Mouse (Mus musculus): ENCODE measurements around the gene Alg9. TPM values are rescaled to one million over a fixed set of nuclear protein-coding genes. Genes with fewer than 3 reads are reported as not detected.
A peak's percentile ranks its signal among the peaks of the same experiment; 100 is the strongest.

Gene Alg9
- polyA plus RNA-seq (2016; fragmentation: Nextera tagmentation; extraction: Ambion mirVana) = 42.2 and 43.0 TPM in 2 replicates

DNA sequence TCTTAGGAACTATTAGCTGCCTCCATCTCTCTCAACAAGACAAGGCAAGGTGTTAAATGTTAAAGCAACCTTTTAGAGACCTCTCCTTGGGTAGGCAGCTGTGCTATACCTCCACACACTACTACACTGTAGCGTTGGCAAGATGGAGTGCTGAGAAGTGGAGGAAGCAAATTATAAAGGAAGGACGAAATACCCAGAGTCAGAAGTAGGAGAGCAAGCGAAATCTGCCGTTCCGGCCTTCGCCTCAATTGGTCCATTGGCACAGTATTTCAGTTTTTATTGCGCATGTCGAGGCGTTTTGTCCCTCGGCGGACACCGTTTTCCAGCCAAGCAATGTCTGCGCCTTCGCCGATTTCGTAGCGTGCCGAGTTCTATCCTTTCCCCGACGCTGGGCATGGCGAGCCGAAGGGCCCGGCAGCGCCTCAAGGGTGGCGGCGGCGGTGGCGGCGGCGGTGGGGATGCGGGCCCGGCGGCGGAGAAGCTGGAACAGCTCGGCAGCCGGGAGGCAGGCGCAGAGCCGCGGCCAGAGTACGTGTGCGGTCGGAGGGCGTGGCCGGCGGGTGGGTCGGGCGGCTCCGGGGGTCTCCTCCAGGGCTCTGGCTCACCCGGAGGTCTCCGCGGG, at the start of gene Alg9, which contains the start of gene 1110032A03Rik:
Gene Alg9 (plus strand): TSS at position 29 of the 622 bp plus-strand sequence.
Gene 1110032A03Rik (minus strand): TSS at position 530 of the 622 bp plus-strand sequence.
- Histone ChIP-seq H3K9me3 (replicated peaks) (no peaks in the 10 kb centered on the region), H3K27ac (peak within 1 kb of the TSS; percentile 96), H3K4me3 (peak within 1 kb of the TSS; percentile 90), H3K27me3 (ENCODE audit: low read depth, poor library complexity, severe bottlenecking) (no peaks in the 10 kb centered on the region), H3K4me1 (peaks cover 21% of the 10 kb centered on the region), H3K36me3 (peaks cover 47% of the 10 kb centered on the region)
- DNase-seq (ENCODE audit: low spot score) = peak; percentile 94
- under 1% methylated on average over 49 of the region's 51 CpGs for WGBS

- H3K4me1 ChIP-seq = peaks cover 68% of the 10 kb centered on the region
These were observed 48.8 kb upstream of the Alg9 start for GRCm38 (mm10) chr9:50725921-50726590.

GRCm38 (mm10) chr9:50727171-50727924, 47.5 kb upstream of the Alg9 start:
- 2% methylated on average over 30 of the region's 30 CpGs for WGBS
- peak; percentile 69 for DNase-seq (ENCODE audit: low spot score)
- Histone ChIP-seq H3K36me3 (peaks cover 12% of the 10 kb centered on the region), H3K4me1 (peaks cover 56% of the 10 kb centered on the region), H3K9me3 (replicated peaks) (no peaks in the 10 kb centered on the region), H3K4me3 (peak overlapping the region; percentile 77), H3K27ac (peak overlapping the region; percentile 96), H3K27me3 (ENCODE audit: low read depth, poor library complexity, severe bottlenecking) (no peaks in the 10 kb centered on the region)

More at GRCm38 (mm10) chr9:50725921-50726590, 48.8 kb upstream of the Alg9 start:
- Histone ChIP-seq H3K9me3 (replicated peaks) (no peaks in the 10 kb centered on the region), H3K36me3 (peaks cover 19% of the 10 kb centered on the region), H3K27ac (peak overlapping the region; percentile 96), H3K4me3 (peak overlapping the region; percentile 77), H3K27me3 (ENCODE audit: low read depth, poor library complexity, severe bottlenecking) (no peaks in the 10 kb centered on the region)
- DNase-seq (ENCODE audit: low spot score) = peak; percentile 58
- 27% methylated on average over 8 of the region's 8 CpGs for WGBS

GRCm38 (mm10) chr9:50727925-50728651, 46.7 kb upstream of the Alg9 start:
- peak overlapping the region; percentile 77 for H3K4me3 ChIP-seq
- peaks cover 52% of the 10 kb centered on the region for H3K4me1 ChIP-seq
- no peaks in the 10 kb centered on the region for H3K27me3 ChIP-seq (ENCODE audit: low read depth, poor library complexity, severe bottlenecking)
- no peaks in the 10 kb centered on the region for H3K9me3 ChIP-seq (replicated peaks)
- peak overlapping the region; percentile 96 for H3K27ac ChIP-seq
- under 1% methylated on average over 45 of the region's 45 CpGs for WGBS
- DNase-seq (ENCODE audit: low spot score) = peak; percentile 88
- 0 out of 2 replicates have a peak, but pooled peaks cover 9% of the 10 kb centered on the region for H3K36me3 ChIP-seq

DNA sequence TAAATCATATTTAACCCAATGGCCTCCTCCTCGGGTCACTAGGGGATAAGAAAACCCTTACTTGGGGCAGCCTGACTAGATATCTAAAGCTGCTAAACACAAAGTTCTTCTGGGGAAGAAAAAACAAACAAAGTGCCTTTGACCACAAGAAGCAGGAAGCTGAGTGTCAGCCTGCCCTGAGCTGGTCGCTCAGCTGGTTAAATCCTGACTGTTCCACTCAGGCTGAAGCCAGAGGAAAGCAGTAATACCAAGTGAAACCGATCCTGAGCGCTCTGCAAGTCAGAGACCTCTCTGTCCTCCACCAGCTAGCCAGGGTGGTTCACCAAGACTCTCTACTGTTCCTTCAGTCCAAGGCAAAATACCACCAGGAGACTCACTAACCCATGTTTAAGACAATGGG, 45.2 kb upstream of the Alg9 start:
- Histone ChIP-seq H3K9me3 (replicated peaks) (no peaks in the 10 kb centered on the region), H3K4me3 (no peak overlapping the region), H3K27ac (no peak overlapping the region), H3K36me3 (no peaks in the 10 kb centered on the region), H3K27me3 (ENCODE audit: low read depth, poor library complexity, severe bottlenecking) (no peaks in the 10 kb centered on the region), H3K4me1 (peaks cover 37% of the 10 kb centered on the region)
- 57% methylated on average over 4 of the region's 4 CpGs for WGBS
- DNase-seq (ENCODE audit: low spot score) = no peak

DNA sequence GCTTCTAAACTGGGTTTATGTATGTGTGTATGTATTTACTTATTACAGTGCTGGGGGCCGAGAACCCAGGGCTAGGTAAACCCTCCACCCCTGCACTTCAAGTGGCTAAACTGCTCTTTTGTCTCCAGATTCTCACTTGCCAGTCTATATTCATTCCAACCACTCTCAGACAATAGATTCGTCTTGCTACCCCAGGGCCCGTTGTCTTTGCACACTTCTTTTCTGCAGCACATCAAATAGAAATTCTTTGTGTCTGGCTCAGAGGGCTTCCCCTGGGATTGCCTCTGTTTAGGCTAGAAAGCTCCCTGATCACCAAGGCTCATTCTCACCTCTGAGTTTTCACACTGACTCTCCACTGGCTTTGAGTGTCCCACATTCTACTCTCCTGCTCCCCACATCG, 42.3 kb upstream of the Alg9 start:
- peaks cover 15% of the 10 kb centered on the region for H3K4me1 ChIP-seq
- no peak overlapping the region for H3K4me3 ChIP-seq
- H3K27ac ChIP-seq = no peak overlapping the region
- DNase-seq (ENCODE audit: low spot score) = no peak
- no peaks in the 10 kb centered on the region for H3K9me3 ChIP-seq (replicated peaks)
- no peaks in the 10 kb centered on the region for H3K27me3 ChIP-seq (ENCODE audit: low read depth, poor library complexity, severe bottlenecking)
- no peaks in the 10 kb centered on the region for H3K36me3 ChIP-seq
- WGBS = 19% methylated on average over 4 of the region's 4 CpGs

DNA sequence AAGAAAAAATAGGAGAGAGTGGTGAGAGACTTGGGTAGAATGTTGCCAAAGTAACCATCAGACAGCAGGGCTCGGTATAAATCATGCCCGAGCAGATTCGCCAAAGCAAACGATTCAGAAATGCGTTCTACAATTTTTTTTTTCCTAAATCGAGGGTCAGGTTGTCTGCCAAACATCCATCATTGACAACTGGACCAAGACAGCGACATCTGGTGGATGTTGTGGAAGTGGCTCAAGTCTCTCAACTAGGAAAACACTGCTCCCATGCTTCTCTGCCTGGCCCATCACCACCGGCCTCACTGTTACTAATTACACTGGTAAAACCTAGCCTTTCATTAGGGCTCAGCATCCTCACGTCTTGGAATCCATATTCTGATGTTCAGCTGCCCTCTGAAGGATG, 39.8 kb upstream of the Alg9 start:
- DNase-seq (ENCODE audit: low spot score) = peak; percentile 69
- WGBS = 8% methylated on average over 9 of the region's 9 CpGs

DNA sequence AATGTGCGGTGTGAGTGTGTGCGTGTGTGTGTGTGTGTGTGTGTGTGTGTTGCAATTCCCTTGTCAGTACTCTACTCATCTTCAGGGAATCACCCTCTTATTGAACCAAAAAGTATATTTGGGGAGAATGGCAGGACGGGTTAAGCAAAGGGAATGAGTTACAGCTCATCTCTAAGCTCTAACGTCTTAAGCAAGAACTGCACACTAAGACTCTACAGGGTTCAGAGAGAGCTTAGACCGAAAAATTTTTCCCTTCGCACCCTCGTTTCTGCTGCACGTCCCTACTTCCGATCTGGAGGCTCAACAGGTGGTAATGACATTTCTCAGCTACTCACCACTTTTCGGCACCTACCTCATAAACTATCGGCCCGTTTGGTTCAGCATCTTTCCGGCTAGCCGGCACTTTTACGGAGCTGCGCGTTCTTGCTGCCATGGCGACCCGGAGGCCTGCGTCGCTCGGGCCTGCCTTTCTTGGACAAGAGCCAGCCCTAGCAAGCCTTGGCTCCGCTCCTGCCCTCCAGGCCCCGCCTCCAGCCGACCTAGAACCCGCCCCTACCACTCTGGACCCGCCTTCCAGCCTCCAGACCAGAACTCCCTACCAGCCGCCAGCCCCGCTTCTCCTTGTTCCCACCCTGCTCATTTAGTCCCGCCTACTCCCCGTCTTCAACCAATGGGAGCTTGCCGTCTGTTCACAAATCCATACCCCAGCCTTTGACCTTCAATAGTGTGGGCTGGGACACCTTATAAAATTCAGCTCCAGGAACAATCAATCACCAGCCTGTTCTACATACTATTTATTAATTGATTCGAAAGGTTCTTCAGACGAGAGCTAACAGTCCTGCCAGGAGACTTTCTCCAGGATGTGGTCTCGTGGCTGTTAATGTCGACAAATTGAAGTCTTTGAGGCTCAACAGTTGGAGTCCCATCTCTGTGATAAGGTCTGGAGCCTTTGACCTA, 35.6 kb upstream of the Alg9 start, which contains the start of gene Dixdc1:
Gene Dixdc1 (minus strand): TSS at position 604 of the 957 bp plus-strand sequence.
- Histone ChIP-seq H3K36me3 (no peaks in the 10 kb centered on the region), H3K27ac (0 out of 2 replicates have a peak within 1 kb of the TSS, but pooled peaks have one; percentile 11), H3K27me3 (ENCODE audit: low read depth, poor library complexity, severe bottlenecking) (no peaks in the 10 kb centered on the region), H3K9me3 (replicated peaks) (no peaks in the 10 kb centered on the region), H3K4me3 (peak within 1 kb of the TSS; percentile 52), H3K4me1 (peaks cover 16% of the 10 kb centered on the region)
- WGBS = 14% methylated on average over 36 of the region's 36 CpGs
- peak; percentile 91 for DNase-seq (ENCODE audit: low spot score)

More for the DNA sequence above, 39.8 kb upstream of the Alg9 start:
- Histone ChIP-seq H3K27ac (no peak overlapping the region), H3K4me3 (no peak overlapping the region), H3K27me3 (ENCODE audit: low read depth, poor library complexity, severe bottlenecking) (no peaks in the 10 kb centered on the region), H3K4me1 (peaks cover 16% of the 10 kb centered on the region), H3K9me3 (replicated peaks) (no peaks in the 10 kb centered on the region), H3K36me3 (no peaks in the 10 kb centered on the region)

DNA sequence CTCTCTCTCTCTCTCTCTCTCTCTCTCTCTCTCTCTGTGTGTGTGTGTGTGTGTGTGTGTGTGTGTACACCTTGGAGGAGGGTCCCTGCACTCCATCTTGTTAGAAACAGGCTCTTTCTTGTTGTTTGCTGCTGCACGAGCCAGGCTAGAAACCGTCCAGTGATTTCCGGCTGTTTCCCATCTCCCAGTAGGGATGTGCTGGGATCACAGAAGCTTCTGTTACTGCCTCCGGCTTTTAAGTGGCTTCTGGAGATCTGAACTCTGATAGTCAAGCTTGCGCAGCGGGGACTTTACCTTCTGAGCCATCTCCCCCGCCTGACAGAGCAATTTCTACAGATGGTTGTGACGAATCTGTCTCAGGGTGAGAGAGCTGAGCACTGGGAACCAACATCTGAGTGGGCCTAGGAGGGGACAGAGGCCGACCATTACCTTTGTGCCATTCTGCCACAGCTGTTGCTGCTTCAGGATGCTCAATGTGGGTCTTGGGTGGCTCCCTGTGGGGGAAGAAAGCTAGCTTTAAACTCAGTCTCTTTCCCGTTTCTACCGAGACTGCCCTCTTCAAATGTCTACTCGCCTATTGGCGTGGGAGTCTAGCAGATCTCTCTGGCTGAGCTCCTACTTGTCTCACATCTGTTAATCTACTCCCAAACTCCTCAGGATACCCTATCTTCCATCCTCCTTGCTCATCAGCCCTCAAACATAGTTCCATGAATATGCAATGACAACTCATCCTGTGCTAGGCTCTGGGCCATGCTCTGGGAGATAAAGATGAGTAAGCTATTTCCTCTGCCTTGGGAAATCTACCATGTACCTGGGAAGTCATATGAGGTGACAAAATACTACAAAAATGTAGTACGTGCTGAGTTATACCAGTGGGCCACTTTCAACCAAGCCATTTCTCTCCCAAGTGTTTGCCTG, 33.7 kb upstream of the Alg9 start:
- 89% methylated on average over 14 of the region's 14 CpGs for WGBS
- H3K36me3 ChIP-seq = no peaks in the 10 kb centered on the region
- no peak for DNase-seq (ENCODE audit: low spot score)

DNA sequence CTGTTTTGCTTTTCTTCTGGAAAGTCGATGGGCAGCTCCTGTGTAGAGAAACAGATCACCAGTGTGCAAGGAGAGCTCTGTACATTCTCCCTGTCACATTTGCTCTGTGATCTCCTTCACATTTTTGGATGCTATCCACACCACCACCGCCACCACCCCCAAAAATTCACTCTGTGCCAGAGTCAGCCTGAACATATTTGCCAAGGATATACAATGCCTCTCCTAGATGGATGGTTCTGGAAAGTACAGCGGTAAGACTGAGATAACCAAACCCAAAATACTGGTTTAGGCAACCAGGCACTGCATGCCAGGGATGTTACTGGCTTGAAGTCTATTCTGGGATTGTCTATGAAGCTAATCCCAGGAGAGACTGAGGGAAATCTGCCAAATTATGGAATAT, 32.6 kb upstream of the Alg9 start:
- H3K4me3 ChIP-seq = no peak overlapping the region
- 92% methylated on average over 3 of the region's 3 CpGs for WGBS
- H3K27me3 ChIP-seq (ENCODE audit: low read depth, poor library complexity, severe bottlenecking) = peaks cover 21% of the 10 kb centered on the region
- peaks cover 19% of the 10 kb centered on the region for H3K4me1 ChIP-seq
- no peak for DNase-seq (ENCODE audit: low spot score)
- no peaks in the 10 kb centered on the region for H3K9me3 ChIP-seq (replicated peaks)
- H3K27ac ChIP-seq = no peak overlapping the region
- H3K36me3 ChIP-seq = no peaks in the 10 kb centered on the region

More for the DNA sequence above, 33.7 kb upstream of the Alg9 start:
- H3K4me1 ChIP-seq = peaks cover 13% of the 10 kb centered on the region
- H3K9me3 ChIP-seq (replicated peaks) = no peaks in the 10 kb centered on the region
- peaks cover 9% of the 10 kb centered on the region; the same call in 1 of the 2 replicates for H3K27me3 ChIP-seq (ENCODE audit: low read depth, poor library complexity, severe bottlenecking)
- H3K27ac ChIP-seq = no peak overlapping the region
- no peak overlapping the region for H3K4me3 ChIP-seq

- WGBS = 86% methylated on average over 2 of the region's 2 CpGs
- Histone ChIP-seq H3K4me3 (no peak overlapping the region), H3K9me3 (replicated peaks) (no peaks in the 10 kb centered on the region), H3K4me1 (peaks cover 19% of the 10 kb centered on the region), H3K36me3 (no peaks in the 10 kb centered on the region), H3K27ac (no peak overlapping the region), H3K27me3 (ENCODE audit: low read depth, poor library complexity, severe bottlenecking) (peaks cover 25% of the 10 kb centered on the region)
- no peak for DNase-seq (ENCODE audit: low spot score)
These were observed 32.1 kb upstream of the Alg9 start for GRCm38 (mm10) chr9:50742744-50743143.

All from limb, embryonic 10.5 days (tissue).